In genomic region chr8:4165852-4166751, GRCm38 (mm10) we compare ENCODE assay signal across 8 mouse cellular contexts. TPM values are rescaled to one million over a fixed set of nuclear protein-coding genes. Genes with fewer than 3 reads are reported as not detected.
DNase-seq lines count a peak whose midpoint lies in the region; ATAC-seq lines count a peak whose summit lies in the region.

Gene Evi5l, plus strand, starts transcription at chr8:4166567.

- H3K36me3 ChIP-seq in hindbrain, embryonic 15.5 days = no peaks in the 10 kb centered on the region

- H3K9me3 ChIP-seq in hindbrain, embryonic 15.5 days = no peaks in the 10 kb centered on the region

- peak within 1 kb of the TSS; percentile 91 for H3K9ac ChIP-seq in hindbrain, embryonic 15.5 days

- H3K4me3 ChIP-seq in hindbrain, embryonic 15.5 days = peak within 1 kb of the TSS; percentile 94

- peak within 1 kb of the TSS; percentile 86 for H3K27ac ChIP-seq in hindbrain, embryonic 15.5 days (replicated peaks)

- H3K27me3 ChIP-seq in hindbrain, embryonic 15.5 days = no peaks in the 10 kb centered on the region

- H3K4me2 ChIP-seq in hindbrain, embryonic 15.5 days = peak within 1 kb of the TSS; percentile 72

- peak; percentile 99 for ATAC-seq in hindbrain, embryonic 15.5 days (ENCODE audit: low FRiP score, low read depth)

- peaks cover 41% of the 10 kb centered on the region for H3K4me1 ChIP-seq in hindbrain, embryonic 15.5 days (replicated peaks)

- DNase-seq in T-cell, adult 2 months (ENCODE audit: low spot score) = peak; percentile 97
- peak; percentile 99 to 100 for DNase-seq in cerebellum, postnatal 36 days
- peak; percentile 99 for DNase-seq in frontal cortex, postnatal 36 days (ENCODE audit: low spot score in 2 of 2)
- DNase-seq in left cerebral cortex, adult 11 months (ENCODE audit: low spot score) = peak; percentile 99
- peak; percentile 98 to 99 for DNase-seq in lung, postnatal 4 days
- DNase-seq in retina, postnatal 7 days (ENCODE audit: low read depth, low spot score) = peak; percentile 100
- peak; percentile 90 for DNase-seq in urinary bladder, adult 2 months (ENCODE audit: low spot score)

- under 1% methylated on average over 48 of the region's 51 CpGs for WGBS in hindbrain, embryonic 15.5 days

RNA-seq across cellular contexts. Expression of gene Evi5l, which starts in this region (rescaled TPM):
- 107 and 120 TPM in 2 replicates for polyA plus RNA-seq in hindbrain, embryonic 15.5 days (2015; fragmentation: Nextera tagmentation; extraction: Ambion mirVana)
- 13.7 and 19.1 TPM in 2 replicates for polyA plus RNA-seq in urinary bladder, adult 2 months (2012; rRNA removed)

Comparison
In these comparisons a context has a peak if more than half of its experiments do, and no peak if none do; other contexts are left out.
1. Peak in every context shown above with its lines: DNase-seq, ATAC-seq, H3K4me3 ChIP-seq and H3K27ac ChIP-seq.